Mouse (Mus musculus) heart, postnatal 14 days (tissue): ENCODE results near the gene Oog1. TPM values are rescaled to one million over a fixed set of nuclear protein-coding genes. Genes with fewer than 3 reads are reported as not detected.
"Not testable (repeated sequence)": the region's sequence is repeated elsewhere in the genome, so short reads cannot be mapped to it uniquely, and the experiment has no call there.

Experiments
- DNase-seq, 2 experiments: peaks; one replicate each; pipeline ENCODE4 v3.0.0; 2021 to 2022
- intact Hi-C: fragments of 180-260 bp; cut with DNase I; formaldehyde crosslinking; loops from one replicate; pipeline ENCODE4 v1.15.1; 2025
- long read RNA-seq, 2 experiments: library from polyadenylated mRNA; stranded (forward); transcript quantifications; one replicate each; pipeline ENCODE4 v2.0.0; 2021
- total RNA-seq, 2 experiments: library from RNA; stranded (reverse); gene quantifications; 2 replicates each; pipeline ENCODE4 v1.2.3; 2021

Gene Oog1
- total RNA-seq = not detected
- long read RNA-seq, experiment 1 = 0 reads
- long read RNA-seq, experiment 2 = 0 reads

DNA sequence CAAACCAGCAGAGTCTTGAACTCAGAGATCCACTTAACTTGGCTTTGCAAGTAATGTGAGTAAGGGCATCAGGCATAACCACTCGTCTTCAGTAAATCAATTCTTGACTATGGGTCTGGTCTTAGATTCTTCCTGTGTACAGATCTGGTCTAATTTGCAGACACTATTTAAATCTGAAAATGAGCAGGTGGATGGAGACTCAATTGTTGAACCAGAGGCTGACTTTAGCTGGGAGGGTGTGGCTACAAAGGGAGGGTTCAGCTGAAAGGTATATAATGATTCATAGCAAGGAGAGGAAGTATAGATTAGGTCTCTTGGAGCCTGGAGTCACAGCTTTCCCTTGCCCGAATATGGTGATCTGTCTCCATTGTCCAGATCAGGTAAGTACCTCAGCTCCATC, at the start of gene Oog1:
Gene Oog1, plus strand, starts transcription at position 301 of the 400 bp plus-strand sequence.
- intact Hi-C loops, DNase-seq: not testable (repeated sequence)

DNA sequence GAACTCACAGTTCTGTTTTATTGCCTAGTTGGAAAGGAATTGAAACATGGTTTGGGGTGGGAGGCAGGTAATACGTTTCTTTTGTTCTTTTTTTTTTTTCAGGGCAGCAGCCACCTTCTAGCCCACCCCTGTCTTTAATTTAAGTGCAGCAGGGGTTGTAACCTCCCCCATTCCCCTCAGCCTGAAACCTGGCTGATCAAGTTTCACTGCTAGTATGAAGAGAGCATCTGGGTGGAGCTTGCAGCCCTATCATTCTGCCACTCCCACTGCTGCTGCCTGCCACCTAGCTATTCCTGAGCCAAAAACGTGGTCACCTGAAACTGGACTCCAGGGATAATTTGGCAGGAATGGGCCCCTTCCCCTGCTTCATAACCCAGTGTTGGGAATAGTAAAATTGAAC, 1.1 kb upstream of the Oog1 start:
- intact Hi-C loops, DNase-seq: not testable (repeated sequence)

DNA sequence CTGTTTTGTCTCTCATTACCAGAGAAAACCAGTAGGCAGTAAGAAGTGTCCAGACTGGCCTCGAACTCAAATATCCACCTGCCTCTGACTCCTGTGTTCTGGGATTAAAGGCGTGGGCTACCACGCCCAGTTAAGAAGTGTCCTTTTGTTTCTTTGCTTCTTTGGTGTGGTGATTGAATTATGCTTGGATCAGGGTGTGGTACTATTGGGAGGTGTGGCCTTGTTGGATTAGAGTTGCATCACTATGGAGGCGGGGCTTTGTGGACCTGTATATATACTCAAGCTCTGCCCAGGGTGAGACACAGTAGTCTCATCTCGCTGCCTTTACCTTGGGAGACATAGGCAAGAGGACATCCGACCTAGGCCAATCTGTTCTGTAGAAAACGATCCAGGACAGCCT, 16.1 kb downstream of the Oog1 start, which contains the start of gene Gm4027:
Gene Gm4027, plus strand, starts transcription at position 301 of the 400 bp plus-strand sequence.
- DNase-seq, intact Hi-C loops: not testable (repeated sequence)

DNA sequence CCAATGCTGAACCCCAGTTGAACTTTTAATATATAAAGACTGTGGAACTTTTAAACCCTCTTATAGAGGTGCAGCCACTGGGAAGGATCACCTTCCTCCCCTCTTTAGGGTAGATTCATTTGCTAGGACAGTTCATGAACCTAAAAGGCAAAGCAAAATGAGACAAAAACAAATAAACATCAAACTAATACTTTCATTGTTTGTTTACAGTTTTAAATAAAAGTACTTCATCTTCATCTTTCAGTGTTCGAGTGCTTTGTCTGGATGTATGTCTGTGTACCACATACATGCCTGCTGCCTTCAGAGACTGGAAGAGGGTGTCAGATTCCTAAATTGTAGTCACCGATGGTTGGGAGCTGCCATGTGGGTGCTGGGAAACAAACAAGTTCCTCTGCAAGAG, 42.0 kb downstream of the Oog1 start, which contains the start of gene Gm16381:
Gene Gm16381, minus strand, starts transcription at position 101 of the 400 bp plus-strand sequence.
- intact Hi-C loops, DNase-seq: not testable (repeated sequence)

DNA sequence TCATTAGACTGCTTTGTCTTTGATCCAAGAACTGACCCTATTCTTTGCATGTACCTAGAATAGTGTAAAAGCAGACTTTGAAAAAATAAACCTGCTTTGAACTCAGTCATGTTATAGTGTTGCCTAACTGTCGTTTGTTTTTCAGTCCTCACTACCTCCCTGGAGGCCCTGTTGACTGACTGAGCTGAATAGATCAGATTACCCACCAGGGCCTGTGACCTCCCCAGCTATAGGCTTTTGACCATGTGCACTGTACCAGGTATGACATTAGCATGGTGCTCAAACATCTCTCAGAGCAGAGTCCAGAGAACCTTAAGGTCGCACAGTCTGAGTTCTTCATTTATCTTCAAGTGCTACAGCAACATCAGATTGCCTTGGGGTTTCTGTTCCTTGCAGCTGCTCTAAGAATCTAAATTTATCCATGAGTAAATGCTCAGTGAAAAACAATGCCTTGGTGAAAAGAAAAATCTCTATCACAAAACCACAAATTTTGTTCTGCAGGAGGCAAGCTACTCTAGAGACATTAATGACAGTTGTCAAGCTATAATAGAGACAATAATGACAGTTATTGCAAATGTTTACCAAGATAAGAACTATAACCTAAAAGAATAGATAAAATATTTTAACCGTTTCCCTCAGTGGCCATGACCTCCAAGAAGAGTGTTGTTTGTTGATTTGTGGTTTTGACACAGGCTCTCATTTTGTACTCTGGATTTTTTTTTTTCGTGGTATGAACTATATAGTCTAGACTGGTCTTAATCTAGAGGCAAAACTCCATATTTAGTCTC, 50.6 kb downstream of the Oog1 start:
- intact Hi-C loops, DNase-seq: not testable (repeated sequence)

Other genes with a start within 250 kb of the Oog1 start
- 10 to 100 TPM; 39.4 to 43.5 TPM for gene Sptlc2, start 214.3 kb upstream of the Oog1 start, total RNA-seq
- gene Slirp, start 158.8 kb upstream of the Oog1 start, total RNA-seq = 100 to 1,000 TPM; 140 to 162 TPM
- gene Alkbh1, start 158.7 kb upstream of the Oog1 start, total RNA-seq = 10 to 100 TPM; 11.2 to 12.9 TPM
- 10 to 100 TPM; 40.5 to 42.8 TPM for gene Snw1, start 130.4 kb upstream of the Oog1 start, total RNA-seq
- gene Gm5788, start 108.0 kb upstream of the Oog1 start, total RNA-seq = not detected
- gene Gm8300, start 88.4 kb upstream of the Oog1 start, total RNA-seq = not detected
- not detected for gene Gm4027, start 16.2 kb downstream of the Oog1 start, total RNA-seq
- not detected for gene Gm16381, start 41.9 kb downstream of the Oog1 start, total RNA-seq
- gene Gm21319, start 173.1 kb downstream of the Oog1 start, total RNA-seq = not detected
- gene Gm21936, start 192.8 kb downstream of the Oog1 start, total RNA-seq = not detected
- gene BB287469, start 213.9 kb downstream of the Oog1 start, total RNA-seq = not detected
- gene Gm2001, start 239.7 kb downstream of the Oog1 start, total RNA-seq = not detected